Mouse (Mus musculus): ENCODE measurements around the gene Slc30a7. TPM values are rescaled to one million over a fixed set of nuclear protein-coding genes. Genes with fewer than 3 reads are reported as not detected.

The Slc30a7 gene
- polyA plus RNA-seq, 2 experiments: 34.3 to 39.8 TPM

DNA sequence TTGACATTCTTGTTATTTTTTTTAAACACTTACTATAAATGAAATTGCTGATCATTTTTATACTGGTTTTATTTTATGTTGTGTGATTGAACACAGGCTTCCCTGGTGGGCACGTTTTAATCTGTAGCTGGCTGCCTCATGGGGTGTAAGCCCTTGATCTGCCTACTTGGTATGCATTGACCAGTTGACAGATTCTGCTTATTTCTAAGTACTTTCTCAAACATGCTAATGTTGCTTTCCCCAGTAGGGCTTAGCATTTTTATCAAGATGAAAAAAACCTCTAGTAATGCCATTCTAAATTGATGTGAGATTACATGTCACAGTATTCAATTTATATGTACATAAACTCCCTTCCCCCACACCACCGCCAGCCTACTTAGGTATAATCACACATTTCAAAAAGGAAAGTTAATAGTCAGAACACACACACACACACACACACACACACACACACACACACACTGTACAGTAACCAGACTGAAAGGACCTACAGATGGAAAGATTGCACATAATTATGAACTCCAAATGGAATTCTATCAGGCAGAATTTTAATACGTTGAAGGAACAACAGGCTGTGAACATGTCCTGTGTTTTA lies 108.8 kb downstream of the Slc30a7 start:
- H3K4me1 ChIP-seq (ENCODE audit: control insufficient read depth, insufficient read depth, low read length): no peaks in the 10 kb centered on the region
- no peaks in the 10 kb centered on the region; the same call in 1 of the 2 replicates for H3K36me3 ChIP-seq (ENCODE audit: control insufficient read depth, insufficient read depth, low read length)
- 72% methylated on average over 3 of the region's 3 CpGs for WGBS
- H3K9me3 ChIP-seq (ENCODE audit: control insufficient read depth, low read length): no peaks in the 10 kb centered on the region
- no peak overlapping the region for H3K4me2 ChIP-seq (replicated peaks; ENCODE audit: low read depth, low read length, severe bottlenecking)
- ATAC-seq (ENCODE audit: low FRiP score, low read depth): no peak
- no peak overlapping the region for H3K9ac ChIP-seq (ENCODE audit: low read depth, low read length, severe bottlenecking)
- no peak for TF ChIP-seq POLR2A (IDR thresholded peaks at IDR 0.05; ENCODE audit: borderline replicate concordance, extremely low read depth, insufficient read depth, insufficient read length)
- DNase-seq (ENCODE audit: low spot score): no peak
- no peak overlapping the region for H3K4me3 ChIP-seq (replicated peaks; ENCODE audit: low read length)
- H3K27ac ChIP-seq (replicated peaks; ENCODE audit: low read depth, low read length): no peak overlapping the region
- H3K27me3 ChIP-seq (ENCODE audit: control insufficient read depth, insufficient read depth, low read length): no peaks in the 10 kb centered on the region

DNA sequence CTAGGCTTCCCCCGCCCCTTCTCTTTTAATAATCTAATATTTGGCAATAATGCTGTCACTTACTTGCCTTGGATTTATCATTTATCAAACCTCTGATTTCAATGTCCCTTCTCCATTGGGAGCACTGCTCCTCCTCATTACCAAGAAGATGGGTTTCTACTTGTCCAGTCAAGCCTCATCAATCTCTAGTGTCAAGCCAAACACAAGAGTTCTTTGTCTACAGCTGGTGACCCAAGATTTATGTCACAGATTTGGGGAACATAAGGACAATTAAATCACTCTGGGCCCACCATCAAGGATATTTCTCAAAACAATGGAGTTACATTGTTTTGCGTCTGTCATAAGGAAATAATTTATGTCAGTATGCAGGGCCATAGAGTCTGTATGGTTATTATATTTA lies 114.0 kb downstream of the Slc30a7 start:
- no peak overlapping the region for H3K4me2 ChIP-seq (replicated peaks; ENCODE audit: low read depth, low read length, severe bottlenecking)
- TF ChIP-seq POLR2A (IDR thresholded peaks at IDR 0.05; ENCODE audit: borderline replicate concordance, extremely low read depth, insufficient read depth, insufficient read length): no peak
- H3K9me3 ChIP-seq (ENCODE audit: control insufficient read depth, low read length): no peaks in the 10 kb centered on the region
- 86% methylated on average over 2 of the region's 2 CpGs for WGBS
- H3K36me3 ChIP-seq (ENCODE audit: control insufficient read depth, insufficient read depth, low read length): peaks cover 5% of the 10 kb centered on the region; the same call in 1 of the 2 replicates
- DNase-seq (ENCODE audit: low spot score) (no peak), ATAC-seq (ENCODE audit: low FRiP score, low read depth) (no peak)
- H3K4me3 ChIP-seq (replicated peaks; ENCODE audit: low read length): no peak overlapping the region
- peaks cover 3% of the 10 kb centered on the region; the same call in 1 of the 2 replicates for H3K4me1 ChIP-seq (ENCODE audit: control insufficient read depth, insufficient read depth, low read length)
- no peak overlapping the region for H3K27ac ChIP-seq (replicated peaks; ENCODE audit: low read depth, low read length)
- no peaks in the 10 kb centered on the region for H3K27me3 ChIP-seq (ENCODE audit: control insufficient read depth, insufficient read depth, low read length)
- no peak overlapping the region for H3K9ac ChIP-seq (ENCODE audit: low read depth, low read length, severe bottlenecking)

GRCm38 (mm10) chr3:115892341-115892740 lies 114.9 kb downstream of the Slc30a7 start:
- WGBS: 84% methylated on average over 4 of the region's 4 CpGs
- Histone ChIP-seq H3K36me3 (ENCODE audit: control insufficient read depth, insufficient read depth, low read length) (peaks cover 5% of the 10 kb centered on the region; the same call in 1 of the 2 replicates), H3K4me3 (replicated peaks; ENCODE audit: low read length) (no peak overlapping the region), H3K9ac (ENCODE audit: low read depth, low read length, severe bottlenecking) (no peak overlapping the region), H3K27ac (replicated peaks; ENCODE audit: low read depth, low read length) (no peak overlapping the region), H3K4me1 (ENCODE audit: control insufficient read depth, insufficient read depth, low read length) (peaks cover 3% of the 10 kb centered on the region; the same call in 1 of the 2 replicates), H3K4me2 (replicated peaks; ENCODE audit: low read depth, low read length, severe bottlenecking) (no peak overlapping the region), H3K9me3 (ENCODE audit: control insufficient read depth, low read length) (no peaks in the 10 kb centered on the region), H3K27me3 (ENCODE audit: control insufficient read depth, insufficient read depth, low read length) (no peaks in the 10 kb centered on the region)
- DNase-seq (ENCODE audit: low spot score) (no peak), ATAC-seq (ENCODE audit: low FRiP score, low read depth) (no peak)
- no peak for TF ChIP-seq POLR2A (IDR thresholded peaks at IDR 0.05; ENCODE audit: borderline replicate concordance, extremely low read depth, insufficient read depth, insufficient read length)

Small RNA genes lying within 50 kb of the gene (microRNA-seq; reads per million reads assigned to microRNA genes)
- not detected for gene Mir669n

Other genes starting within 250 kb of the Slc30a7 start
- gene Dph5, start 119.6 kb downstream of the Slc30a7 start, polyA plus RNA-seq (2012; rRNA removed): 10.6 and 13.0 TPM in 2 replicates
- 23.1 and 23.9 TPM in 2 replicates for gene Dph5, start 119.6 kb downstream of the Slc30a7 start, polyA plus RNA-seq (2014; fragmentation: Nextera tagmentation; extraction: Ambion mirVana)
- 8.6 and 9.2 TPM in 2 replicates for gene Extl2, start 56 bp upstream of the Slc30a7 start, polyA plus RNA-seq (2012; rRNA removed)
- gene Extl2, start 56 bp upstream of the Slc30a7 start, polyA plus RNA-seq (2014; fragmentation: Nextera tagmentation; extraction: Ambion mirVana): 19.4 and 20.1 TPM in 2 replicates
- gene Vcam1, start 122.3 kb upstream of the Slc30a7 start, polyA plus RNA-seq (2012; rRNA removed): 57.8 and 66.7 TPM in 2 replicates
- gene Vcam1, start 122.3 kb upstream of the Slc30a7 start, polyA plus RNA-seq (2014; fragmentation: Nextera tagmentation; extraction: Ambion mirVana): 162 and 190 TPM in 2 replicates
- 5.7 and 6.7 TPM in 2 replicates for gene Gpr88, start 246.1 kb upstream of the Slc30a7 start, polyA plus RNA-seq (2012; rRNA removed)
- gene Gpr88, start 246.1 kb upstream of the Slc30a7 start, polyA plus RNA-seq (2014; fragmentation: Nextera tagmentation; extraction: Ambion mirVana): 5.2 and 5.7 TPM in 2 replicates

Measured in limb, embryonic 14.5 days (tissue).